Mouse (Mus musculus) heart, postnatal 0 days (tissue): ENCODE results near the gene Upb1.

Source experiments
- CTCF ChIP-seq: IDR thresholded peaks from 2 replicates; pipeline ENCODE4 v1.5.1; 2016; ENCODE audit warnings: antibody characterized with exemption, control low read depth, low read depth
- EP300 ChIP-seq: IDR thresholded peaks from 2 replicates; pipeline ENCODE4 v1.6.1; 2016; ENCODE audit warnings: antibody characterized with exemption, low read depth

- TF ChIP-seq CTCF = peak; percentile 58
- TF ChIP-seq EP300 = no peak
These were observed at the start of gene Upb1 for GRCm38 (mm10) chr10:75400958-75401357.
